ENCODE assay signal across 12 mouse cellular contexts in the genomic region with DNA sequence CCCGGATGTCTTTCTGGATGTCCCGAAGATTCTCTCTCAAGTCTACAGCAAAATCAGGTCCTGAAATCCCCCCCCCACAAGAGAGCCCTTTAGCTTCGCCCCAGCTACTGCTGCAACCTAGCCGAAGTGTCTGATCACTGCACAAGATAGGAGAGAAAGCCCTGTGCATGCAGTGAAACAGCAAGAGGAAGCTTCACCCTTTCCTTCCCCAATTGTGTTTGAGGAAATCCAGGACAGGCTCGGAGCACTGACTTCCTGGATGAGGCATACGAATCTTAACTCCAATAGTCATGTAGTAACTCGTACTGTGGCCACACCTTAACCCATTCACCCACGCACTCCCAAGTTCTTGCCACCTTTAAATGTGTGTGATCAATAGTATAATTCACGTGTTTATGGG.
A peak's percentile ranks its signal among the peaks of the same experiment; 100 is the strongest.
DNase-seq lines count a peak whose midpoint lies in the region; ATAC-seq and TF ChIP-seq lines count a peak whose summit lies in the region.
"Had no signal": no experiment of that assay in that cellular context is flagged by ENCODE, and none has a peak within 500 bp of the region (broad histone marks: within the 10 kb centered on the region; RNA-seq: fewer than 3 reads in every experiment).

No protein-coding gene starts in this region.

- peaks cover 9% of the 10 kb centered on the region for H3K4me1 ChIP-seq in kidney, adult 2 months (ENCODE audit: control insufficient read depth, insufficient read depth, low read length)
- 0 out of 2 replicates have a peak, but pooled peaks cover 2% of the 10 kb centered on the region for H3K4me1 ChIP-seq in kidney, embryonic 14.5 days (ENCODE audit: control insufficient read depth, insufficient read depth, low read length)
- peaks cover 15% of the 10 kb centered on the region; the same call in 1 of the 2 replicates for H3K4me1 ChIP-seq in heart, embryonic 12.5 days (replicated peaks)
- H3K4me1 ChIP-seq in embryonic facial prominence, embryonic 10.5 days: no peaks in the 10 kb centered on the region

- WGBS in kidney, adult 2 months: 63% methylated on average over 9 of the region's 9 CpGs
- 73% methylated on average over 9 of the region's 9 CpGs for WGBS in kidney, embryonic 14.5 days
- 56% methylated on average over 9 of the region's 9 CpGs for WGBS in heart, embryonic 12.5 days
- 83% methylated on average over 9 of the region's 9 CpGs for WGBS in embryonic facial prominence, embryonic 10.5 days

- DNase-seq in kidney, adult 2 months: peak; percentile 73
- DNase-seq in kidney, postnatal 10 days: peak; percentile 26
- peak; percentile 28 to 47 for DNase-seq in lung, postnatal 4 days
- no peak for DNase-seq in urinary bladder, adult 18-20 months (ENCODE audit: low spot score in 2 of 2)
- DNase-seq in embryonic facial prominence, embryonic 10.5 days (ENCODE audit: low spot score): no peak
- DNase-seq in left cerebral cortex, postnatal 4 days: no peak
- DNase-seq: cerebellum, postnatal 10 days had no signal

- TF ChIP-seq POLR2A in kidney, adult 2 months (IDR thresholded peaks at IDR 0.05; ENCODE audit: low read depth, low read length): no peak

- no peaks in the 10 kb centered on the region; the same call in 1 of the 2 replicates for H3K27me3 ChIP-seq in kidney, adult 2 months (replicated peaks; ENCODE audit: control insufficient read depth, insufficient read depth, low read length)
- no peaks in the 10 kb centered on the region for H3K27me3 ChIP-seq in kidney, embryonic 14.5 days (ENCODE audit: control insufficient read depth, insufficient read depth, low read length)
- no peaks in the 10 kb centered on the region for H3K27me3 ChIP-seq in heart, embryonic 12.5 days (replicated peaks)
- no peaks in the 10 kb centered on the region for H3K27me3 ChIP-seq in embryonic facial prominence, embryonic 10.5 days (replicated peaks; ENCODE audit: low read depth, poor library complexity, severe bottlenecking)
- H3K27me3 ChIP-seq: limb, embryonic 13.5 days had no signal

- H3K4me2 ChIP-seq in kidney, embryonic 14.5 days (replicated peaks; ENCODE audit: low read depth, low read length): no peak overlapping the region
- H3K4me2 ChIP-seq in heart, embryonic 12.5 days: no peak overlapping the region
- H3K4me2 ChIP-seq: hindbrain, embryonic 14.5 days; limb, embryonic 13.5 days; midbrain, embryonic 11.5 days had no signal

- no peaks in the 10 kb centered on the region for H3K36me3 ChIP-seq in kidney, adult 2 months (ENCODE audit: control insufficient read depth, insufficient read depth, low read length)
- H3K36me3 ChIP-seq in kidney, embryonic 14.5 days (ENCODE audit: control insufficient read depth, insufficient read depth, low read length): no peaks in the 10 kb centered on the region
- H3K36me3 ChIP-seq in heart, embryonic 12.5 days: no peaks in the 10 kb centered on the region
- H3K36me3 ChIP-seq in embryonic facial prominence, embryonic 10.5 days (replicated peaks): no peaks in the 10 kb centered on the region
- H3K36me3 ChIP-seq: limb, embryonic 13.5 days had no signal

- no peak overlapping the region for H3K9ac ChIP-seq in kidney, embryonic 14.5 days (ENCODE audit: low read depth, low read length)
- H3K9ac ChIP-seq in heart, embryonic 12.5 days: no peak overlapping the region
- H3K9ac ChIP-seq: hindbrain, embryonic 14.5 days; limb, embryonic 13.5 days had no signal

- no peak for ATAC-seq in kidney, embryonic 14.5 days (ENCODE audit: low FRiP score, low TSS enrichment)
- ATAC-seq in heart, embryonic 12.5 days (ENCODE audit: insufficient number of reproducible peaks, low FRiP score): 0 out of 2 replicates have a peak, but pooled peaks have one; percentile 25

- H3K9me3 ChIP-seq in kidney, embryonic 14.5 days (ENCODE audit: control insufficient read depth, low read length): no peaks in the 10 kb centered on the region
- H3K9me3 ChIP-seq in heart, embryonic 12.5 days (replicated peaks): no peaks in the 10 kb centered on the region
- H3K9me3 ChIP-seq in embryonic facial prominence, embryonic 10.5 days: no peaks in the 10 kb centered on the region
- H3K9me3 ChIP-seq: limb, embryonic 13.5 days had no signal

- TF ChIP-seq CTCF in kidney, adult 2 months (conservative IDR thresholded peaks at IDR 0.05; ENCODE audit: insufficient read depth, insufficient read length, low read depth, low read length): no peak

- intact Hi-C loops in left cerebral cortex, postnatal 4 days (cut with DNase I): no loop called here

- no peak overlapping the region for H3K4me3 ChIP-seq in kidney, adult 2 months (ENCODE audit: insufficient read depth, low read depth, low read length)
- H3K4me3 ChIP-seq in kidney, embryonic 14.5 days (ENCODE audit: low read length): no peak overlapping the region
- H3K4me3 ChIP-seq in heart, embryonic 12.5 days: no peak overlapping the region
- H3K4me3 ChIP-seq in embryonic facial prominence, embryonic 10.5 days: no peak overlapping the region
- H3K4me3 ChIP-seq: limb, embryonic 13.5 days had no signal

- peak overlapping the region; percentile 63 for H3K27ac ChIP-seq in kidney, adult 2 months (ENCODE audit: insufficient read depth, low read depth, low read length)
- H3K27ac ChIP-seq in kidney, embryonic 14.5 days (ENCODE audit: low read depth, low read length): no peak overlapping the region
- H3K27ac ChIP-seq in heart, embryonic 12.5 days (ENCODE audit: poor library complexity, severe bottlenecking): 0 out of 2 replicates have a peak overlapping the region, but pooled peaks have one; percentile 20
- no peak overlapping the region for H3K27ac ChIP-seq in embryonic facial prominence, embryonic 10.5 days (replicated peaks)
- H3K27ac ChIP-seq: hindbrain, embryonic 14.5 days; limb, embryonic 13.5 days had no signal

Comparison
In these comparisons a context has a peak if more than half of its experiments do, and no peak if none do; other contexts are left out.
1. H3K27ac ChIP-seq: peak in kidney, adult 2 months (single experiment) and heart, embryonic 12.5 days (single experiment); none in kidney, embryonic 14.5 days (single experiment) and embryonic facial prominence, embryonic 10.5 days (single experiment).
2. DNase-seq: peak in kidney, adult 2 months (single experiment), kidney, postnatal 10 days (single experiment) and lung, postnatal 4 days (2 of 2); none in urinary bladder, adult 18-20 months (0 of 2), embryonic facial prominence, embryonic 10.5 days (single experiment) and left cerebral cortex, postnatal 4 days (single experiment).